Mouse (Mus musculus): ENCODE results near the gene Cops9. TPM values are rescaled to one million over a fixed set of nuclear protein-coding genes. Genes with fewer than 3 reads are reported as not detected.

Cops9 gene
- total RNA-seq (2017): 99.2 and 139 TPM in 2 replicates

DNA sequence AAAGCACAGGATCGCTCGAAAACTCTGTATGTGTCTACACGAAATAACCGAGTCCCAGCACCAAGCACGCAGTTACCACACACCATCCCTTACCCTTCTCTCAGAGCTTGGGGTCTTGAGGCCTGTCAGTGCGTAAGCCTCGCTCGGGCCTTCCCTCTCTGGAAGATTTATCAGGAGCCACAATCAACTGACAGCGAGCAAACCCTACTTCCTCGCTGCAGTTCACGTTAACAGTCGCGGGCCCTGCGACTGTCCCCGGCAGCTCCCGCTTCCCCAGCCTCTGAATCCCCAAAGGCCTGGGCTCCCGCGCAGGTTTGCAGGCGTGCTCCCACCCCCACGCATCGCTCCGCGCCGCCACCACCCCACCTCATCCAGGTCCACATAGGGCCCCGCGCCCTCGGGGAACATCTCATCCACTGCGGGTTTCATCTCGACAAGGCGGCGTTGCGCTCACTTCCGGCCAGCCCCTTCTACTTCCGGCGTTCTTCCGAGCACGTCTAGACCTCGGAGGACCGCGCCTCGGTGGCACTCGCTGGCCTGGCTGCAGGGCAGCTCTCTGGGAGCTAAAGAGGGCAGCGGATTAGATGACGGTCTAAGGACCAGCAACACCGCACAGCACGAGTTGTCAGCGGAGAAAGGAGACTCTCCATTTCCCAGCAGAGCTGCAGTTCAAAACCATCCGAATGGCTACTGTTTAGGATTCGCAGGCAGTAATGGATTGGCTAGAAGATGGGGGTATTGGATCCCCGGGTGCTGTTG is at the start of gene Cops9:
Cops9 (minus strand) TSS at position 472 of the 759 bp plus-strand sequence.
- peak; percentile 82 to 88 for ATAC-seq (replicated peaks in 1 of 2; ENCODE audit: insufficient read depth in 1 of 2, low FRiP score in 2 of 2, low TSS enrichment in 1 of 2, low read depth in 1 of 2, poor library complexity in 2 of 2, severe bottlenecking in 2 of 2)

DNA sequence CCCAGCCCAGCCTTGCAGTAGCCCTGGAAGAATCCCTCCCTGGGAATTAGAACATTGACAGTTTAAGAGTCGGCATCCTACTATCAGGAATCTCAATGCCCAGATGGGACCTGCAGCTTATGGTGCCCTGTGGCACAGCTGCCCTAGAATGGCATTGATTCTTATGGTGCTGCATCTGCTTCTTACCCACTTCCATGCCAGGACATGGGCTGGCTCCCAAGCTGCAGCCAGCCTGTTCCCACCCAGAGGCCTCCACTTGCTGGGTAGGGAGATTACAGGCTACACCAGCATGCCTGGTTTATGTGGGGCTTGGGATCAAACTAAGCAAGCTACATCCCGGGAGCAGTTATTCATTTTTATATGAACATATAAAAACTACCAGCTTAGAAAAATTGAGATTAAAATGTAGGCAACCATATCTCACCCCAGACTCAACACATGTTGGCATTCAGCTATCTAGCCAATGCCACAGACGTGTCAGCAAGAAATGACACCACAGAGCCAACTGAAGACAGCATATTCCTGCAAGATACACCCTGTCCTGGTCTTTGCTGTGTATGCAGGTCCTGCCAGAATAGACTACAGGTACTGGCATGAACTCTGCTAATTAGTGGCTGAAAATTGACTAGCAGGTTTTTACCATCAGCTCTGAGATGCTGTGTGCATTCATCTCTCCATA is 49.5 kb upstream of the Cops9 start:
- ATAC-seq (replicated peaks in 1 of 2; ENCODE audit: insufficient read depth in 1 of 2, low FRiP score in 2 of 2, low TSS enrichment in 1 of 2, low read depth in 1 of 2, poor library complexity in 2 of 2, severe bottlenecking in 2 of 2): no peak; a peak in 1 of 4 replicates

DNA sequence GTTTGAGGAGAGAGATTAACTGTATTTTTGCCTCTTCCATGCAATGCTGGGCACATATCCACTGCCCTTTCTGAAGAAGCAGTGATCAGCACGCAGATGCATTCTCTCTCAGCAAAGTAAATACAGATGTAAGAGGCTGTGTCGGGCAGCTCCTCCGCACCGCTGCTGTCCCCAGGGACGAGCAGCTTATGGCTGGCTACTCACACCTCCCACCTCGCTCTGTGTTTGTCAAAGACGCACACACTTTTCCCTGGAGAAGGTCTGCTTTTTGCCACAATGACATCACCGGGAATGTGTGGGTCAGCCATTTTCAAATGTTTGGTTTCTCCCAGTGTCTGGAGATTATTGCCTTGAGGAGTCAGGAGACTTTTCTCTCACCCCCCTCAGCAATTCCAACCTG is 45.2 kb upstream of the Cops9 start:
- no peak for ATAC-seq (replicated peaks in 1 of 2; ENCODE audit: insufficient read depth in 1 of 2, low FRiP score in 2 of 2, low TSS enrichment in 1 of 2, low read depth in 1 of 2, poor library complexity in 2 of 2, severe bottlenecking in 2 of 2)

DNA sequence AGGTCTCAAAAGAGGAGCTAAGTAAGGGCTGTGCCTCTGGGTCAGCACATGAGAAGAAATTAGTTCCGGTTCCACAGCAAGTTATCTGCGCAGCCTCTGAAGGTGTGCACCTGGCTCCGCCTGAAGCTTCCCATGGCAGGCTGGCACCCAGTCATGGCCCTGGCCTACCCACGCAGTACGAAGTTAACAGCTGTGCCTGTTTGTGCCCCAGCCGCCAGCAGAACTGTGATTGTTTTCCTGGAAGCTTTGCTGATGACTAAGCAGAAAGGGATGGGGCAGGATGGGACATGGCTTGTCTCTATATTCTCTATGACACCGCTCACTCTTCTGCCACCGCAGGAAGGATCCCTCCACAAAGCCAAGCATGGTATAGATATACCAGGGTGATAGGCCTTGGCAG is 41.4 kb upstream of the Cops9 start:
- ATAC-seq (replicated peaks in 1 of 2; ENCODE audit: insufficient read depth in 1 of 2, low FRiP score in 2 of 2, low TSS enrichment in 1 of 2, low read depth in 1 of 2, poor library complexity in 2 of 2, severe bottlenecking in 2 of 2): no peak

DNA sequence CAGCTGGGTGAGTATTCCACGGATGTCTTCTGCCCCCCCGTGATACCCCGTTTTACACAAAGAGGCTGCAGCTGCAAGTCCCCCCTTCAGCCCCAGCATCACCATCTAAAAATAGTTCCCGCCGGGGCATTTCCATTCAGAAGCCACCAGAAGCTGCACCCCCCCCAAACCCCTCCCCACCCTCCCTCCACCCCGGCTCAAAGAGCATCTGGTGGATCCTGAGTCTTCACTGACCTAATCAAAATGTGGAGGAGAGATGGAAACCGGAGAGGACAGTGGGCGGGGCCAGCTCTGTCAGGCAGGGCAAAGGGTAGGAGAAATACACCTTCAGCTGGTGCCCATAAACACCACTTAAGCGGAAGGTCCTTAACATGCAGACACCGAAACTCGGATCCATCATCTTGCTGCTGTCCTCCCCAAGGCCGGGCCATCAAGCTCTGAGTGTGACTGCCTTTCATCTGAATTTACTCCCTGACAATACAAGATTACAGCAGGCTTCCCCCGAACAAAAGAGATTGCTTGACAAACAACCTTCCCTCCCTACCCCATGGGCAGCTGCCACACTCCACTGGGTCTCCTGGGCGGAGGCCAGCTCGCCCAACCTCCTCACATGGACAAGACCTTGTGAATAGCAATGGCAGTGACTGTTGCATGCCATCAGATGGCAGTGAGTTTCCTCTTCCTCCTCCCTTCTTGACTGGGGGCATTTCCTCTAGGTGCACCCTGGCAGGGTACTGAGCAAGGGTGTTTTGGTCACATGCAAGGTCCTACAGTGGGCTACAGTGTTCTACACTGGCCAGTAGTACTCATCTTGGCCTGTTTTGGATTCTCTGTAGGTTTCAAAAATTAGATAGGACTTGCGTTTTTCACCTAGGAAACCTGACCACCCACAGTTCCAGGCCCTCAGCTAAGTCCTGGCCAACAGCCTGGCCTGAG is 39.2 kb upstream of the Cops9 start:
- ATAC-seq (replicated peaks in 1 of 2; ENCODE audit: insufficient read depth in 1 of 2, low FRiP score in 2 of 2, low TSS enrichment in 1 of 2, low read depth in 1 of 2, poor library complexity in 2 of 2, severe bottlenecking in 2 of 2): no peak

DNA sequence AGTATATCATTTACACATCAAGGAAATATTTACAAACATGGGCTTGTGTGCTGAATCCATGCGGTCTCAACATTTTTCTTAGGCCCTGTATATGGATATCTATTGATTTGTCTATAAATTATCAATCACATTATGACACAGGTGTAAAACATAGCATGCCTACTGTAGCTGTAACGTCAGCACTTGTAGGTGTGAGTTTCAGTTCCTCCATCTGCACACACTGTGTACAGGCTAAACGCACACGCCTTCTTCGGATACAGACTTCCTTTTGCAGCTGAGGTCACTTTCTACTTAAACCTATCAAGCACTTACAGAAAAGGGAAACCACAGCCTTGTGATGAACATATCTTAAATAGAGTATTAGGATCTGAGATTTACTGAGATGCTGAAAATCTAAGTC is 37.0 kb upstream of the Cops9 start:
- no peak for ATAC-seq (replicated peaks in 1 of 2; ENCODE audit: insufficient read depth in 1 of 2, low FRiP score in 2 of 2, low TSS enrichment in 1 of 2, low read depth in 1 of 2, poor library complexity in 2 of 2, severe bottlenecking in 2 of 2)

DNA sequence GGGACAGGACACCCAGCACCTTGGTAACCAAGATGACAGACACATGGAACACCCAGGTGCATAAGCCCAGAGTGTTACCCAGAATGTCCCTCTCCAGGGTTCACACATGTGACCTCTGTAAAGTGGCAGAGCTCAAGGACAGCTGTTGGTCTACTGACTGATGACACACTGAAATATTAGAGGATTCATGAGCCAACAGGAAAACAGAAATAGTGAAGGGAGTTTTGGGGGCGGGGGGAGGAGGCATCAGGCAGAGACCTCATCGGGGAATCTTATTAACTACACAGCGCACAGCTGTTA is 34.8 kb upstream of the Cops9 start:
- no peak for ATAC-seq (replicated peaks in 1 of 2; ENCODE audit: insufficient read depth in 1 of 2, low FRiP score in 2 of 2, low TSS enrichment in 1 of 2, low read depth in 1 of 2, poor library complexity in 2 of 2, severe bottlenecking in 2 of 2)

DNA sequence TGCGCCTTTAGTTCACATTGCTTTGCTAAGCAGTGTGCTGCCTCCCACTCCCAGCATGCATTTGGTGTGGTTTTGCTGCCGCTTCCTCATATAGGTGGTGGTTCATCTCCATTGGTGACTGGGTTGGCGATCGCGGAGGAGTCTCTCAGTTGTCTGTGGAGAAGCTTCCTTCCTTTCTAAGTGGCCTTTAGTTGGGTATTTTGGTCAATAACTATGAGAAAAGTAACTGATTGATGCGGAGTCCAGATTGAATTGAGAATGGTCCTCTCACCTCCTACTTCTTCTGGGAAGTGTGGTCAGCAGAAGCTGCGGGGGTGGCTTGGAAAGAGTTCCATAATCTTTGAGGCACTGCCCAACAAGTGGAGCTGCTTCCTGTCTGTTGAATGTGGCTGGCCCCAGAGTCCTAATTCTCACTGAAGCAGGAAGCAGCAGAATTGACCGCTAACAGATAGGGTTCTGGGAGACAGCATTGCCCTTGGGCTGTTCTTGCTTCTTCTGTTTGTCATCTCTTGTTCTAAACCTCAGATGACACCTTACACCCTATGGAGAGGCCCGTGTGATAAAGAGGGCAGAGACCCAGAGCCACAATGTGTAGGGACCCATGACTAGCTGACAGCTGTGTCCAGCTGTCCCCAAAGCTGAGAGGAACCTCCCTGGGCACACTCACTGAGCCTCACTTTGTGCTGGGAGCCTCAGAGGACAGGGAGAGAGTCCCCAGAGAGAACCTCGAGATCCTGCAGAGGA is 34.3 kb upstream of the Cops9 start:
- peak; percentile 52 to 60; a peak in 3 of 4 replicates for ATAC-seq (replicated peaks in 1 of 2; ENCODE audit: insufficient read depth in 1 of 2, low FRiP score in 2 of 2, low TSS enrichment in 1 of 2, low read depth in 1 of 2, poor library complexity in 2 of 2, severe bottlenecking in 2 of 2)

DNA sequence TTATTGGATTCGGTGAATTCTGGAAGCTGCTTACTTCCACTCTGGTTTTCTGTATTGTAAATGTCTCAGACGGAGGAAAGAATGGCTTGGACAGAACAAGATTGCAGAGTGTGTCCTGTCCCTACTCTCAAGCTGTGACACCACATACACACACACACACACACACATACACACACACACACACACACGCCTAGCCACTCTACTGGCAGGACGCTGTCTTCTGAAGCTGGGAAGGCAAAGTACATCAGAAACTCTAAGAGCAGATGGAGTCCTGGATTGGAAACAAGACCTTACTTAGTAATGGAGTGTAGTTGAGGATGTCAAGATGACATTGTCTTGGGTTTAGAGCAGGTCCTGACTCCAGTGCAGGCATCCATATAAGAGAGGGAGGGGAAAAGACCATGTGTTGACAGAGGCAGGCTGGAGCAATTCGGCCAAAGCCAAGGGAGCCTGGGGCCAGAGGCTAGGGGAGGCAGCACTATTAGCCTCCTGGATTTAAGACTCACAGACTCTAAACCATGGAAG is 31.5 kb upstream of the Cops9 start:
- no peak for ATAC-seq (replicated peaks in 1 of 2; ENCODE audit: insufficient read depth in 1 of 2, low FRiP score in 2 of 2, low TSS enrichment in 1 of 2, low read depth in 1 of 2, poor library complexity in 2 of 2, severe bottlenecking in 2 of 2)

DNA sequence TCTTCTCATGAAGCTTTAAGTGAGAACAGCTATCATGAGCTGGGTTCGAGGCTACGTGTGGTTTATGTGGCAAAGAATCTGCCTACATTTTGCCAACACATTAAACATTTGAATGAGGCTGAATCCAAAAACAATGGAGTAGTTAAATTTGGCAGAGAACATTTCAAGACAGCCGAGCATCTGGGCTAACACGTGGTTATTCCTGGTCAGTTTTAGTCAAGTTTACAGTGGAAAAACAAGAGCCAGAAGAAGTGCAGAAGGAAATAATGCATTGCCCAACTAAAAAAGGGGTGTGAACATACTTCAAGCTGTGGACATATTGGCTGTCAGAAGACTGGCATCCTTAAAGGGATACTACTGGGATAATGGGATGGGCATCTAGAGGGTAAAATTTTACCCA is 29.5 kb upstream of the Cops9 start:
- no peak for ATAC-seq (replicated peaks in 1 of 2; ENCODE audit: insufficient read depth in 1 of 2, low FRiP score in 2 of 2, low TSS enrichment in 1 of 2, low read depth in 1 of 2, poor library complexity in 2 of 2, severe bottlenecking in 2 of 2)

DNA sequence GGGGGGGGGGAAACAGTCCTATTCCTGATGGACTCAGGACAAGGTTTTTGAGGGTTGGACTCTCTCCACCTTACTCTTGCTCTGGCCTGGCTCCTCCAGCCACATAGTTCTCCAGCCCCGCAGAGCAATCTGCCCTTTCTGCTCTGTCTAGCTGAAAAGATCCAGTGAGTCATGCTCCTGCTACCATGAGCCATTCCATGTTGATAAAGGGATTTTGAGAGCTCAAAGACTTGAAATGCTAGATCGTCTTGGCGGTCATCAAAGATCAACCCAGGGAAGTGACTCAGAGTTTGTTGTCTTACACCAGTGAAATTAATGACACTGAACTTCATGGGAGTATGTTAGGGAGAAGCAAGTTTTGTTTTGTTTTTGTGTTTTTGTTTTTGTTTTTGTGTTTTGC is 27.6 kb upstream of the Cops9 start:
- no peak for ATAC-seq (replicated peaks in 1 of 2; ENCODE audit: insufficient read depth in 1 of 2, low FRiP score in 2 of 2, low TSS enrichment in 1 of 2, low read depth in 1 of 2, poor library complexity in 2 of 2, severe bottlenecking in 2 of 2)

DNA sequence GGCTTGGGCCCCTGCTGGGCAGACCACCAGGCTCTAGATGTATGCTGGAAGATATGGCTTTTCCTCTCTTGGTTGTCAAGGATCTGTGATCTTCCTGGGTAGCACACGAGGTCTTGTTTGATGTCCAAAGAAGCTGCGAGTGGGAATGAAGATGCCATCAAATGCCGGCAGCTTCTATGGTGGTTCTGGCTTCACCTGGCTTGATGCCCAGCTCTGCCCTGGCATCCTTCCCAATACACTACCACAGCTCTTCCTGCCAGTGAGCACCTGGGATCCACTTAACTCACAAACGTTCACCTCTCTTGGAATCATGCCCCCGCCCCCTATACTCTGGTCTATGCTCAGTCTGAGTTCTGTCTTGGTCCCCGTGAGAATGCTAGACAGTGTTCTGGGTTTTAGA is 25.3 kb upstream of the Cops9 start:
- ATAC-seq (replicated peaks in 1 of 2; ENCODE audit: insufficient read depth in 1 of 2, low FRiP score in 2 of 2, low TSS enrichment in 1 of 2, low read depth in 1 of 2, poor library complexity in 2 of 2, severe bottlenecking in 2 of 2): no peak

DNA sequence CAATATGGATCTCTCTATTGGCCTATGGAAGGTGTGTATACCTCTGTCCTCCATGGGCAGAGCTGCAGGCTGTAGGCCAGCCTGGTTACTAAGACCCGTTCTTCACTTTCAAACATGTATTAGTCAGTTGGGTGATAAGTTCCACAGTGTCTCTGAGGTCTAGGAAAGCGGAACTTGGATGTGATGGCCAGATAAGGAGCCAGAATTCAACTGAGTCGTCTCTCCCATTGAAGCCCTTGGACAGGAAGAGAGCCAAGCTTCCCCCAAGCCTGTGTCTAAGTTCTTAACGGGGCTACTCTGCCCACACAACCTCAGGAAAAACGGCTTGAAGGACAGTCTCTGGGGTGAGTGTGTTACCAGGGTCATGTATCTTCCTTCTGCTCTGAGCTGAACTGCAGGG is 17.6 kb upstream of the Cops9 start:
- 0 out of 4 replicates have a peak, but pooled peaks have one; percentile 12 to 15 for ATAC-seq (replicated peaks in 1 of 2; ENCODE audit: insufficient read depth in 1 of 2, low FRiP score in 2 of 2, low TSS enrichment in 1 of 2, low read depth in 1 of 2, poor library complexity in 2 of 2, severe bottlenecking in 2 of 2)

DNA sequence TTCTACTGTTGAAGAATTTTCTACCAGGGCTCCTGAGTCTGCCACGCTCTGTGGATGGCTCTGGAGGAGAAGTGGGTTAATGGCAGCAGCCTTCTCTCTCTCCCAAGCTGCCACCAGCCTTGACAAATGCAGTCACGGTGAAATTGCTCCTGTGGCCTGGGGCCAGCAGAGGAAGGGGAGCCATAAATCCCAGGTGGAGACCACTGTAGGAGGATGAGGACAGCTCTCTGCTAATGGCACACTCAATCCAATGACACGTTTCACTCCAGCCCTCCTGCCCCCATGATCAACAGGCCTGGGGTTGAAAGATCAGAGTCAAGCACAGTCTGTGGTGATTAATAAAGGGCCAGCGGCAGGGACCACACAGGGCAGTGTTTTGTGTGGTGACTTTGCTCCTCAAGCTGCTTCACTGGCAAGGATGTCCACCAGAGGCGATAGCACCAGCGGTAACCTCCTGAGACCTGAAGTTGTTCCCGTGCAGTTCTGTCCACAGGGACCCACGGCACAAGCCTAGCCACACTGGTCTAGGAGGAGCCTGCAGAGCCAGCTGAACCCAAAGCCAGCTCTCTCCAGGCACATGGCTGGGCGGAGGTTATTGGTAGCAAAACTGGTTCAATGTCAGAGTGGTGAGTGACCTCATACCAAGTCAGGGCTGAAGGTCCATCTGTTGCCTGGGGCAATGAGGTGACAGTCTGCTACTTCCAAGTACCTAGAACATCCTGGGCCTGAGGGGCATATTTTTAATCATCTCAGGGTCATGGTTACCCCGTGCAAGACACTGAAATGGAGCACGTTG is 15.4 kb upstream of the Cops9 start:
- no peak for ATAC-seq (replicated peaks in 1 of 2; ENCODE audit: insufficient read depth in 1 of 2, low FRiP score in 2 of 2, low TSS enrichment in 1 of 2, low read depth in 1 of 2, poor library complexity in 2 of 2, severe bottlenecking in 2 of 2)

DNA sequence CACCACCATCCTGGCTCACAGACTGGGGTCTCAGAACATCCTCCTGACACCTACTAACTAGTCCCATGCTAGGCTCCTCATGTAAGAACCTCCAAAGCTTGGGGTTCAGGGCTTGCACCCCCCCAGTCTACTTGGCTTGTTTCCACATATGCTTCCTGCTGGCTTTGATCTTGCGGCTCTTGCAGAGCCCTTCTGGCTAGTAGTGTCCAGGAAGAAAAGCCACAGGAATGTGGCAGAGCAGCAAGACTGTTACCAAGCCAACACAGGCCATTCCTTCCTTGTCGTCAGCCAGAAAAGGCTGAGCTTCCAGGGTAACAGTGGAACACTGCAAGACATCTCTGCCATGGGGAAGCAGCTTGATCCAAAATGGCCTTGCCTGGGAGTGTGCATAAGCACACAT is 12.9 kb upstream of the Cops9 start:
- ATAC-seq (replicated peaks in 1 of 2; ENCODE audit: insufficient read depth in 1 of 2, low FRiP score in 2 of 2, low TSS enrichment in 1 of 2, low read depth in 1 of 2, poor library complexity in 2 of 2, severe bottlenecking in 2 of 2): no peak

DNA sequence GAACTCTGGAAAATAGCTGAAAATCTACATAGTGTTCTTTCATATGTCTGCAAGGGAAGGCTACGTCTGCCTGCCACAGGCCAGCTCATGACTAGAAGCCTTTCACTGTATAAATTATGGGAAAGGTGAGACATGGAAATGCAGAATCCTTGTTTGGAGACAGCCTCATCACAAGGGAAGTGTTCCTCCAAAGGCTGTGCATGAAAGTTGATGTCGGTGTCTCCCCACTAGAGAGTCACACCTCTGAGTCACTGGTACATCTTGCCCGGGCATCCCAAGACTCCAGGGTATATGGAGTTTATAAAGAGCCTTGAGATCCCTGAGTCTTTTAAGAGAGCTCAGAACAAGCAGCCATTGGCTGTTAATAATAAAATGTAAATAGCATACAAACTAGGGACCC is 11.4 kb upstream of the Cops9 start:
- no peak for ATAC-seq (replicated peaks in 1 of 2; ENCODE audit: insufficient read depth in 1 of 2, low FRiP score in 2 of 2, low TSS enrichment in 1 of 2, low read depth in 1 of 2, poor library complexity in 2 of 2, severe bottlenecking in 2 of 2)

DNA sequence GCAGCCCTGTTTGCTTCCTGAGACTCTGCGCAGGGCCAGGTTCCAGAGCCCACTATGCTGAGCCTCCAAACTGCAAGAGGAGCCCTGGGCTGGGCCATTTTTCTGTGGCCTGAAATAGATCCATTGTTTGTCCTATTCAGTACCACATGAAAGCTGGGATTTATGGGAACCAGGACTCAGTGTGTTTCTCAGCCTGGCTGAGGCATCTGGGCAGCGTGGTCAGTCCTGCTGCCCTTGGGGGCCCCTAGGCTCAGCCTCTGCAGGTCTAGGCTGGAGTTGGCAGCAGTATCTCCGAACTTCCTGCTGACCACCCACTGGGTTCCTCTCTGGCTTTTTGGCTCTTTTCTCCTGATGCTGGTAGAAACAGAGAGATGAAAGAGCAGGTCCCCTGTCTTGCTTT is 9.7 kb upstream of the Cops9 start:
- no peak for ATAC-seq (replicated peaks in 1 of 2; ENCODE audit: insufficient read depth in 1 of 2, low FRiP score in 2 of 2, low TSS enrichment in 1 of 2, low read depth in 1 of 2, poor library complexity in 2 of 2, severe bottlenecking in 2 of 2)

Measured in hematopoietic stem cell, adult 5-6 weeks (primary cell).